In the genomic region with DNA sequence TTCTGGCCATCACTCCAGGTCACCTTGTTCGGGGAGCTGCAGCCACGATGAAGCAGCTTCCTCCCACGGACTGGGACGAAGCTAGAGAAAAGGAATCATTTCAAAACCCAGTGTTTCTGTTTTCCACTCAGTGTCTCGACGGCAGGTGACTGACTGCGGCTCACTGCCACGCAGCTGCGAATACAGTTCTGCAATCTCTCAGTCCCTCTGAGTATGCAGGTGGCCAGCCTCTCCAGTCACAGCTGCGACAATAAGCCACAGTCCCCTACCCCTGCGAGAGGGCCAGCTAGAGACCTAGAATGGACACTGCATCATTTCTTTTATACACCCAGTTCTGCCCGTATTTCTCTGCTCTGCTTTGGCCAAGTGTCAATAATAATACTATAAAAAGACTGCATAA, we compare ENCODE assay signal across 20 mouse cellular contexts. TPM values are rescaled to one million over a fixed set of nuclear protein-coding genes. Genes with fewer than 3 reads are reported as not detected.
DNase-seq lines count a peak whose midpoint lies in the region; ATAC-seq and TF ChIP-seq lines count a peak whose summit lies in the region.
"Had no signal": no experiment of that assay in that cellular context is flagged by ENCODE, and none has a peak within 500 bp of the region (broad histone marks: within the 10 kb centered on the region; RNA-seq: fewer than 3 reads in every experiment).

No protein-coding gene starts in this region.

- no peak for TF ChIP-seq CTCF in heart, adult 2 months (IDR thresholded peaks at IDR 0.05)

- intact Hi-C loops in heart, adult 2 months (cut with DNase I), result no loop called here

- 73% methylated on average over 12 of the region's 12 CpGs for WGBS in embryonic facial prominence, embryonic 13.5 days
- WGBS in embryonic facial prominence, embryonic 10.5 days, result 74% methylated on average over 12 of the region's 12 CpGs
- 66% methylated on average over 12 of the region's 12 CpGs for WGBS in embryonic facial prominence, embryonic 15.5 days
- WGBS in limb, embryonic 13.5 days, result 45% methylated on average over 12 of the region's 12 CpGs
- WGBS in hindbrain, embryonic 11.5 days, result 79% methylated on average over 12 of the region's 12 CpGs
- 60% methylated on average over 12 of the region's 12 CpGs for WGBS in heart, adult 2 months

- H3K9ac ChIP-seq in embryonic facial prominence, embryonic 13.5 days, result no peak overlapping the region
- H3K9ac ChIP-seq in embryonic facial prominence, embryonic 15.5 days, result no peak overlapping the region
- no peak overlapping the region for H3K9ac ChIP-seq in limb, embryonic 13.5 days
- H3K9ac ChIP-seq in hindbrain, embryonic 11.5 days (ENCODE audit: low read depth, low read length), result no peak overlapping the region
- no peak overlapping the region for H3K9ac ChIP-seq in heart, adult 2 months (ENCODE audit: low read depth, low read length)
- H3K9ac ChIP-seq: forebrain, embryonic 13.5 days; heart, embryonic 15.5 days; hindbrain, embryonic 14.5 days had no signal

- H3K79me2 ChIP-seq in heart, adult 2 months (replicated peaks; ENCODE audit: control insufficient read depth, insufficient read depth, low read length), result no peaks in the 10 kb centered on the region

- no peak for ATAC-seq in embryonic facial prominence, embryonic 13.5 days (ENCODE audit: insufficient number of reproducible peaks, insufficient read depth, low FRiP score, low TSS enrichment, low read depth)
- ATAC-seq in embryonic facial prominence, embryonic 15.5 days (ENCODE audit: insufficient number of reproducible peaks, low FRiP score, low TSS enrichment, low read depth), result no peak
- ATAC-seq in limb, embryonic 13.5 days (ENCODE audit: low FRiP score, low read depth), result peak; percentile 66; the same call in 1 of the 2 replicates
- ATAC-seq in hindbrain, embryonic 11.5 days (ENCODE audit: low FRiP score), result no peak
- ATAC-seq: activated CD4-positive, CD25-positive, alpha-beta regulatory T cell, adult 4 months; forebrain, embryonic 13.5 days; Patski had no signal

- no peak for DNase-seq in embryonic facial prominence, embryonic 10.5 days (ENCODE audit: low spot score)
- peak; percentile 3 for DNase-seq in A20 (ENCODE audit: low read depth, low spot score)
- DNase-seq in hindbrain, embryonic 11.5 days (ENCODE audit: low spot score), result no peak
- no peak for DNase-seq in heart, adult 2 months
- DNase-seq in spleen, adult 12 weeks (ENCODE audit: low spot score), result no peak
- DNase-seq: adrenal gland, postnatal 14 days; cerebellum, adult 2 months; cerebellum, postnatal 10 days; heart, adult 18-20 months; heart, postnatal 14 days had no signal

- no peak overlapping the region for H3K4me2 ChIP-seq in embryonic facial prominence, embryonic 13.5 days
- H3K4me2 ChIP-seq in embryonic facial prominence, embryonic 15.5 days (replicated peaks), result no peak overlapping the region
- H3K4me2 ChIP-seq in limb, embryonic 13.5 days (replicated peaks), result no peak overlapping the region
- no peak overlapping the region for H3K4me2 ChIP-seq in hindbrain, embryonic 11.5 days (replicated peaks; ENCODE audit: low read depth, low read length)
- H3K4me2 ChIP-seq: forebrain, embryonic 13.5 days; heart, embryonic 11.5 days; heart, embryonic 15.5 days; hindbrain, embryonic 14.5 days had no signal

- H3K4me1 ChIP-seq in embryonic facial prominence, embryonic 13.5 days, result peaks cover 42% of the 10 kb centered on the region
- peaks cover 16% of the 10 kb centered on the region for H3K4me1 ChIP-seq in embryonic facial prominence, embryonic 10.5 days
- peaks cover 38% of the 10 kb centered on the region for H3K4me1 ChIP-seq in embryonic facial prominence, embryonic 15.5 days
- peaks cover 36% of the 10 kb centered on the region for H3K4me1 ChIP-seq in limb, embryonic 13.5 days
- H3K4me1 ChIP-seq in hindbrain, embryonic 11.5 days (replicated peaks; ENCODE audit: control insufficient read depth, insufficient read depth, low read length), result no peaks in the 10 kb centered on the region
- peaks cover 1% of the 10 kb centered on the region; the same call in 1 of the 2 replicates for H3K4me1 ChIP-seq in heart, adult 2 months (ENCODE audit: control insufficient read depth, insufficient read depth, low read length)

- H3K4me3 ChIP-seq in embryonic facial prominence, embryonic 13.5 days, result no peak overlapping the region
- no peak overlapping the region for H3K4me3 ChIP-seq in embryonic facial prominence, embryonic 10.5 days
- H3K4me3 ChIP-seq in embryonic facial prominence, embryonic 15.5 days (replicated peaks), result no peak overlapping the region
- no peak overlapping the region for H3K4me3 ChIP-seq in limb, embryonic 13.5 days
- H3K4me3 ChIP-seq in hindbrain, embryonic 11.5 days (ENCODE audit: low read depth, low read length), result no peak overlapping the region
- H3K4me3 ChIP-seq in heart, adult 2 months, result no peak overlapping the region
- H3K4me3 ChIP-seq: forebrain, embryonic 13.5 days; heart, embryonic 15.5 days had no signal

- H3K9me3 ChIP-seq in embryonic facial prominence, embryonic 13.5 days, result no peaks in the 10 kb centered on the region
- no peaks in the 10 kb centered on the region for H3K9me3 ChIP-seq in embryonic facial prominence, embryonic 10.5 days
- no peaks in the 10 kb centered on the region for H3K9me3 ChIP-seq in embryonic facial prominence, embryonic 15.5 days (replicated peaks)
- H3K9me3 ChIP-seq in limb, embryonic 13.5 days, result no peaks in the 10 kb centered on the region
- no peaks in the 10 kb centered on the region for H3K9me3 ChIP-seq in hindbrain, embryonic 11.5 days (ENCODE audit: control insufficient read depth, low read length)
- H3K9me3 ChIP-seq: forebrain, embryonic 13.5 days; heart, embryonic 15.5 days had no signal

- TF ChIP-seq POLR2A in heart, adult 2 months (IDR thresholded peaks at IDR 0.05; ENCODE audit: insufficient read depth, low read depth, low read length), result no peak

- TF ChIP-seq EP300 in heart, adult 2 months (IDR thresholded peaks at IDR 0.05; ENCODE audit: insufficient read depth, low read depth, low read length), result no peak

- H3K36me3 ChIP-seq in embryonic facial prominence, embryonic 13.5 days, result no peaks in the 10 kb centered on the region
- H3K36me3 ChIP-seq in embryonic facial prominence, embryonic 10.5 days (replicated peaks), result no peaks in the 10 kb centered on the region
- H3K36me3 ChIP-seq in embryonic facial prominence, embryonic 15.5 days, result no peaks in the 10 kb centered on the region
- no peaks in the 10 kb centered on the region for H3K36me3 ChIP-seq in limb, embryonic 13.5 days
- no peaks in the 10 kb centered on the region for H3K36me3 ChIP-seq in hindbrain, embryonic 11.5 days (ENCODE audit: control insufficient read depth, insufficient read depth, low read length)
- H3K36me3 ChIP-seq in heart, adult 2 months (ENCODE audit: control insufficient read depth, insufficient read depth, low read length), result no peaks in the 10 kb centered on the region
- H3K36me3 ChIP-seq: heart, embryonic 15.5 days had no signal

- H3K27ac ChIP-seq in embryonic facial prominence, embryonic 13.5 days, result peak overlapping the region; percentile 76
- H3K27ac ChIP-seq in embryonic facial prominence, embryonic 10.5 days (replicated peaks), result no peak overlapping the region
- H3K27ac ChIP-seq in embryonic facial prominence, embryonic 15.5 days (replicated peaks), result peak overlapping the region; percentile 8; the same call in 1 of the 2 replicates
- H3K27ac ChIP-seq in limb, embryonic 13.5 days, result peak overlapping the region; percentile 11
- H3K27ac ChIP-seq in hindbrain, embryonic 11.5 days (ENCODE audit: low read depth, low read length), result no peak overlapping the region
- H3K27ac ChIP-seq in heart, adult 2 months, result no peak overlapping the region
- H3K27ac ChIP-seq: forebrain, embryonic 13.5 days; heart, embryonic 15.5 days; hindbrain, embryonic 14.5 days had no signal

- H3K27me3 ChIP-seq in embryonic facial prominence, embryonic 13.5 days, result no peaks in the 10 kb centered on the region
- no peaks in the 10 kb centered on the region for H3K27me3 ChIP-seq in embryonic facial prominence, embryonic 10.5 days (replicated peaks; ENCODE audit: low read depth, poor library complexity, severe bottlenecking)
- H3K27me3 ChIP-seq in embryonic facial prominence, embryonic 15.5 days, result no peaks in the 10 kb centered on the region
- H3K27me3 ChIP-seq in limb, embryonic 13.5 days, result no peaks in the 10 kb centered on the region
- no peaks in the 10 kb centered on the region for H3K27me3 ChIP-seq in hindbrain, embryonic 11.5 days (ENCODE audit: control insufficient read depth, insufficient read depth, low read length)
- H3K27me3 ChIP-seq in heart, adult 2 months (ENCODE audit: control insufficient read depth, insufficient read depth, low read length), result no peaks in the 10 kb centered on the region
- H3K27me3 ChIP-seq: forebrain, embryonic 13.5 days; heart, embryonic 15.5 days; Patski had no signal

RNA-seq across cellular contexts. Expression of gene Ngf, which starts 36.3 kb away (rescaled TPM):
- 10.9 and 12.4 TPM in 2 replicates for polyA plus RNA-seq in embryonic facial prominence, embryonic 13.5 days (2015; fragmentation: Nextera tagmentation; extraction: Ambion mirVana)
- 1.4 and 2.3 TPM in 2 replicates for polyA plus RNA-seq in embryonic facial prominence, embryonic 10.5 days (2016; fragmentation: Nextera tagmentation; extraction: Ambion mirVana)
- 8.3 and 9.7 TPM in 2 replicates for polyA plus RNA-seq in embryonic facial prominence, embryonic 15.5 days (2015; fragmentation: Nextera tagmentation; extraction: Ambion mirVana)
- 8.7 and 9.2 TPM in 2 replicates for polyA plus RNA-seq in limb, embryonic 13.5 days (2015; fragmentation: Nextera tagmentation; extraction: Ambion mirVana)
- 1.2 and 1.3 TPM in 2 replicates for polyA plus RNA-seq in hindbrain, embryonic 11.5 days (2014; fragmentation: Nextera tagmentation; extraction: Ambion mirVana)
- 1 to 10 TPM; 5.1 to 6.1 TPM for total RNA-seq in heart, adult 2 months (2021)
- 17.1 and 26.3 TPM in 2 replicates for polyA plus RNA-seq in heart, adult 2 months (2012; rRNA removed)
- total RNA-seq: hematopoietic stem cell, adult 5-6 weeks had no signal
- polyA plus RNA-seq: activated CD4-positive, CD25-positive, alpha-beta regulatory T cell, adult 4 months; Patski had no signal

Comparison
In these comparisons a context has a peak if more than half of its experiments do, and no peak if none do; other contexts are left out.
1. H3K27ac ChIP-seq: peak in embryonic facial prominence, embryonic 13.5 days (single experiment), embryonic facial prominence, embryonic 15.5 days (single experiment) and limb, embryonic 13.5 days (single experiment); none in embryonic facial prominence, embryonic 10.5 days (single experiment), hindbrain, embryonic 11.5 days (single experiment) and heart, adult 2 months (single experiment).